Mouse (Mus musculus) liver, embryonic 14.5 days (tissue): Measurements from ENCODE around the gene Slit1.

Source experiments
- CTCF ChIP-seq: IDR thresholded peaks from 2 replicates; pipeline ENCODE4 v1.5.1; 2016; ENCODE audit warnings: antibody characterized with exemption, low read depth, control low read depth
- EP300 ChIP-seq: IDR thresholded peaks from 2 replicates; pipeline ENCODE4 v1.6.1; 2016; ENCODE audit warnings: antibody characterized with exemption, low read depth

DNA sequence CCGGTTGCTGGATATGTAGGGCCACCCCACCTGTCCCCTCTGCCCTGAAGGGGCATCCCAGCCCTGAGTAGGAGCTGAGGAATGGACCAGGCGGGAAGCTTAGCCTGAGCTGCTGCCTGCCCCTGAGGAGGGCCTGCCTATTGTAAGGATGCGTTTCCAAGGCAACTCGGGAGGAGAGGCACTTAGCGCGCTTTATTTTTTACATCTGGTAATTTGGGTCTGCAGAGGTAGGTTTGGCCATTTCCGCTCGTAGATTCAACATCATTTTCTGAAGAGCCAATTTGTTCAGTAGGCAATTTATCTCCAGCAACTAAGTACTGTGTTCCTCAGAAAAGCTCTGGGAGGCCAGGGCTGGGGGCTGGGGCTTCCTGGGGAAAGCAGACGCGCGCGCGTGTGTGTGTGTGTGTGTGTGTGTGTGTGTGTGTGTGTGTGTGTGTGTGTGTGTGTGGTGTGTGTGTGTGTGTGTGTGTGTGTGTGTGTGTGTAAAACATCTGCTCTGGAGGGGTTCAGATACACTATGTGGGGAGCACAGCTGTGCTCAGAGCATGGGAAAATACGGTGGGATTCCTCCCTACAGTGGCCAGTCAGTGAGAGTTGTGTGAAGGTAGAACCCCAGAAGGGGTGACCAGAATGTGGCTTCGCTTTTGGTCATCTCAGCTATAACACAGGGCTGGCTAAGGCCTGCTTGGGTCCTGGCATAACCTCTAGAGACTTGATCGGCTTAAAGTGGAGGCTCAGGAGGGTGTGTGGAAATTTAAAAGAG lies 130.0 kb downstream of the Slit1 start:
- TF ChIP-seq EP300 (no peak), CTCF (no peak)
